Mouse (Mus musculus): Measurements from ENCODE around the gene Saa1.

The Saa1 gene

GRCm38 (mm10) chr7:46716897-46717296, 25.9 kb downstream of the Saa1 start:
- peak; percentile 61 for DNase-seq

GRCm38 (mm10) chr7:46715600-46715999, 27.2 kb downstream of the Saa1 start, which contains the start of gene Saa3:
Saa3 (minus strand) TSS chr7:46715700.
- DNase-seq: no peak

GRCm38 (mm10) chr7:46714518-46714917, 28.3 kb downstream of the Saa1 start:
- peak; percentile 83 for DNase-seq

GRCm38 (mm10) chr7:46712250-46712649, 30.5 kb downstream of the Saa1 start:
- no peak for DNase-seq

- DNase-seq: peak; percentile 85
Observed at GRCm38 (mm10) chr7:46710390-46710844, 32.4 kb downstream of the Saa1 start, which contains the start of gene Saal1. Saal1 (minus strand) TSS chr7:46710680.

- DNase-seq: peak; percentile 67
Observed at GRCm38 (mm10) chr7:46700521-46701025, 42.2 kb downstream of the Saa1 start.

- no peak for DNase-seq
Observed at GRCm38 (mm10) chr7:46696754-46697153, 46.0 kb downstream of the Saa1 start.

Data from cerebellum, adult 9-11 months (tissue).